Mouse (Mus musculus): ENCODE results near the gene Scn10a. TPM values are rescaled to one million over a fixed set of nuclear protein-coding genes. Genes with fewer than 3 reads are reported as not detected.

The Scn10a gene
- polyA plus RNA-seq, 1 experiment, result 0.90 TPM

DNA sequence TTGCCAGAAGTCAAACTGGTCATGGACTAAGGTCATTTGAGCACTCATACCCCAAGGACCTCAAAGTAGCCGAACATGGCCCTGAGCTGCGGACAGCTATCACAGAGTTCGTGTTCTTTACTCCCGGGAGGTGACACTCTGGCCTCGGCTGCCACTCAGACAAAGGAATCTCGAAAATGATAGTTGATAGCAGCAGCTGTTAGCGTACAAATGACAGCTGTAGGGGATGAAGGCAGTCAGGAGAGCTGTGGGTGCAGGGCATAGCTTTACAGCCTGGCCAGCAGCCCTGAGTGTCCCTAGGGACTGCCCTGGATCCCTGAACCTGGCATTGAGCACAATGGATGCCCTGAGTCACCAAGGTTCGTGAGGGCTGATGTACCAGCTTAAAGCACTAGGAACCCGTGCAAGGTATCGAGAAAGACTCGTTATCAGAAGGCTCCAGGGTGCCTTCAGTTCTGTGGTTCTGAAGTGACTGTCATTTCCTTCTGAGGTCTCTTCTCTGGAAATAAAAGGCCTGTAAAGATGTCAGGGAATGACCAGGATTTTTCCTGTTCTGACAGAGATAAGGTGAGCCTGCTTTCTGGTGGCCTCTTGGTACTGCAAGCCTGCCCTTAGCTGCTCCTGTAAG lies 84.8 kb downstream of the Scn10a start:
- TF ChIP-seq POLR2A (IDR thresholded peaks at IDR 0.05; ENCODE audit: borderline replicate concordance, extremely low read depth, insufficient read depth, insufficient read length, poor library complexity, severe bottlenecking) (no peak), CTCF (IDR thresholded peaks at IDR 0.05; ENCODE audit: borderline replicate concordance, extremely low read depth, insufficient read depth, insufficient read length) (no peak)
- DNase-seq (ENCODE audit: low read depth), result no peak

- DNase-seq (ENCODE audit: low read depth), result no peak
- TF ChIP-seq POLR2A (IDR thresholded peaks at IDR 0.05; ENCODE audit: borderline replicate concordance, extremely low read depth, insufficient read depth, insufficient read length, poor library complexity, severe bottlenecking) (no peak), CTCF (IDR thresholded peaks at IDR 0.05; ENCODE audit: borderline replicate concordance, extremely low read depth, insufficient read depth, insufficient read length) (no peak)
Observed at GRCm38 (mm10) chr9:119633475-119633874, 85.6 kb downstream of the Scn10a start.

- TF ChIP-seq CTCF (IDR thresholded peaks at IDR 0.05; ENCODE audit: borderline replicate concordance, extremely low read depth, insufficient read depth, insufficient read length) (no peak), POLR2A (IDR thresholded peaks at IDR 0.05; ENCODE audit: borderline replicate concordance, extremely low read depth, insufficient read depth, insufficient read length, poor library complexity, severe bottlenecking) (no peak)
- DNase-seq (ENCODE audit: low read depth), result no peak
Observed at GRCm38 (mm10) chr9:119632801-119633200, 86.3 kb downstream of the Scn10a start.

DNA sequence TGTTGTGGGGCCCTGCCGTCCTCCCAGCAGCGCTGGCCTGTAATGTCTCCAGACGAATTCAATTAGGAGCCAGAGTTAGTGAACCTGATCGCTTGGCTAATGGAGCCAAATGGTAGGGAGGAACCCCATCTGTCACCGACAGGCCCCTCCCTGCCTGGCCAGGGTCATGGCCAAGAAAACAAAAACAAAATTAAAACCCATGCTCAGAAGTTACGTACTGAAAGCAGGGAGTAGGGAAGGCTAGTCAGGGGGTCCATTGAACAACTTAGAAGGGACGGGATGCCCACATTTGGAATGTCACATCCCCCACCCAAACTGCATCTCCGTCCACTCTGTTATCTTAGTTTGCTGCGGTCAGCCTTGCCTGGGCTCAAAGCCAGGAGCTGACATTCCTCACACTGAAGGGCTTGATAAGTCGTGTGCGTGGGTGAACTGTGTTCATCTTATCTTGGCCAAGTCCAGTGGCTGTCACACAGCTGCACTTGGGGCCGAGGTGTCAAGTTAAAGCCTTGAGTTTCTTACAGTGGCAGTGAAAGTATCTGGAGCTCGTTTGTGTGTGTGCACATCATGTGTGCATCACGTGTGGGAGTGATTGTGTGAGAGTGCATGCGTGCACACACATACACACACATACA lies 87.1 kb downstream of the Scn10a start:
- DNase-seq (ENCODE audit: low read depth), result peak; percentile 66

DNA sequence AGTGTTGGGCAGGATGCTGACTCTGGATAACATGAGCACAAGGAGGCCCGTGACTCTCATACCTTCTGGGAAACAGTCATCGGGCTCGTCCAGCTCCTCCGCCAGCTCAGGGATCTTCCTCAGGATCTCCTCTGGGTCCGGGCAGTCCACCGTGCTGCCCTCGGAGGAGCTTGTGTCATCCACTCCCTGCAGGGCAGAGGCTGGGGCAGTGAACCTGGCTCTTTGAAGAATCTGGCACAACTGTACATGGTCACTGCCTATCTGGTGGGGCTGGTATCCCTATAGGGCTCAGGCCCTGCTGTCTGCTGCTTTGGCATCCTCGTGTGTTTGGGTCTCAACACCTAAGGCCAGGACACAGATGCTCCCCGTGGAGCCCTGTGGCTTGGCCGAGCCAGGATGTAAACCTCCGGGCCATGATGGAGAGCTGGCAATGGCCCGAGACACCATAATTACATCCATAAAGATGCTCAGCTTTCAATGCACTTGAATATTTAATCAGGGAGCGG lies 87.7 kb downstream of the Scn10a start:
- TF ChIP-seq CTCF (IDR thresholded peaks at IDR 0.05; ENCODE audit: borderline replicate concordance, extremely low read depth, insufficient read depth, insufficient read length) (no peak), POLR2A (IDR thresholded peaks at IDR 0.05; ENCODE audit: borderline replicate concordance, extremely low read depth, insufficient read depth, insufficient read length, poor library complexity, severe bottlenecking) (no peak)
- no peak for DNase-seq (ENCODE audit: low read depth)

More for the DNA sequence above, 87.1 kb downstream of the Scn10a start:
- TF ChIP-seq CTCF (IDR thresholded peaks at IDR 0.05; ENCODE audit: borderline replicate concordance, extremely low read depth, insufficient read depth, insufficient read length) (no peak), POLR2A (IDR thresholded peaks at IDR 0.05; ENCODE audit: borderline replicate concordance, extremely low read depth, insufficient read depth, insufficient read length, poor library complexity, severe bottlenecking) (no peak)

- peak; percentile 23 for DNase-seq (ENCODE audit: low read depth)
- TF ChIP-seq POLR2A (IDR thresholded peaks at IDR 0.05; ENCODE audit: borderline replicate concordance, extremely low read depth, insufficient read depth, insufficient read length, poor library complexity, severe bottlenecking) (no peak), CTCF (IDR thresholded peaks at IDR 0.05; ENCODE audit: borderline replicate concordance, extremely low read depth, insufficient read depth, insufficient read length) (no peak)
Observed at GRCm38 (mm10) chr9:119628690-119629268, 90.3 kb downstream of the Scn10a start.

GRCm38 (mm10) chr9:119627227-119627626 lies 91.9 kb downstream of the Scn10a start:
- TF ChIP-seq POLR2A (IDR thresholded peaks at IDR 0.05; ENCODE audit: borderline replicate concordance, extremely low read depth, insufficient read depth, insufficient read length, poor library complexity, severe bottlenecking) (no peak), CTCF (IDR thresholded peaks at IDR 0.05; ENCODE audit: borderline replicate concordance, extremely low read depth, insufficient read depth, insufficient read length) (no peak)
- DNase-seq (ENCODE audit: low read depth), result no peak

GRCm38 (mm10) chr9:119624151-119624550 lies 95.0 kb downstream of the Scn10a start:
- DNase-seq (ENCODE audit: low read depth), result no peak
- TF ChIP-seq CTCF (IDR thresholded peaks at IDR 0.05; ENCODE audit: borderline replicate concordance, extremely low read depth, insufficient read depth, insufficient read length), result no peak
- TF ChIP-seq POLR2A (IDR thresholded peaks at IDR 0.05; ENCODE audit: borderline replicate concordance, extremely low read depth, insufficient read depth, insufficient read length, poor library complexity, severe bottlenecking), result no peak

GRCm38 (mm10) chr9:119614798-119615197 lies 104.3 kb downstream of the Scn10a start:
- no peak for TF ChIP-seq CTCF (IDR thresholded peaks at IDR 0.05; ENCODE audit: borderline replicate concordance, extremely low read depth, insufficient read depth, insufficient read length)
- TF ChIP-seq POLR2A (IDR thresholded peaks at IDR 0.05; ENCODE audit: borderline replicate concordance, extremely low read depth, insufficient read depth, insufficient read length, poor library complexity, severe bottlenecking), result no peak
- no peak for DNase-seq (ENCODE audit: low read depth)

- TF ChIP-seq POLR2A (IDR thresholded peaks at IDR 0.05; ENCODE audit: borderline replicate concordance, extremely low read depth, insufficient read depth, insufficient read length, poor library complexity, severe bottlenecking) (no peak), CTCF (IDR thresholded peaks at IDR 0.05; ENCODE audit: borderline replicate concordance, extremely low read depth, insufficient read depth, insufficient read length) (no peak)
- DNase-seq (ENCODE audit: low read depth), result no peak
Observed at GRCm38 (mm10) chr9:119610563-119611166, 108.5 kb downstream of the Scn10a start.

GRCm38 (mm10) chr9:119606906-119607305 lies 112.2 kb downstream of the Scn10a start:
- no peak for TF ChIP-seq CTCF (IDR thresholded peaks at IDR 0.05; ENCODE audit: borderline replicate concordance, extremely low read depth, insufficient read depth, insufficient read length)
- no peak for TF ChIP-seq POLR2A (IDR thresholded peaks at IDR 0.05; ENCODE audit: borderline replicate concordance, extremely low read depth, insufficient read depth, insufficient read length, poor library complexity, severe bottlenecking)
- DNase-seq (ENCODE audit: low read depth), result no peak

All from brain, embryonic 14.5 days (tissue).